Mouse (Mus musculus): ENCODE results near the gene Gtsf1. TPM values are rescaled to one million over a fixed set of nuclear protein-coding genes. Genes with fewer than 3 reads are reported as not detected.

Gtsf1 gene
- total RNA-seq, 1 experiment = 4.9 TPM

- Histone ChIP-seq H3K9me3 (ENCODE audit: control insufficient read depth, insufficient read depth, low read depth, low read length) (no peaks in the 10 kb centered on the region), H3K36me3 (ENCODE audit: control insufficient read depth, insufficient read depth, low read length, poor library complexity, severe bottlenecking) (no peaks in the 10 kb centered on the region), H3K4me3 (ENCODE audit: insufficient read depth in 1 of 2, low read depth in 1 of 2, low read length in 2 of 2, poor library complexity in 1 of 2, severe bottlenecking in 1 of 2) (no peak overlapping the region), H3K27ac (ENCODE audit: insufficient read depth, low read depth, low read length, poor library complexity, severe bottlenecking) (no peak overlapping the region), H3K4me1 (ENCODE audit: control insufficient read depth in 2 of 2, insufficient read depth in 2 of 2, low read length in 2 of 2, poor library complexity in 1 of 2) (no peaks in the 10 kb centered on the region), H3K9ac (ENCODE audit: insufficient read depth, low read depth, low read length, poor library complexity, severe bottlenecking) (no peak overlapping the region)
- no peak for TF ChIP-seq ZC3H11A (IDR thresholded peaks at IDR 0.05; ENCODE audit: borderline replicate concordance, low read depth, low read length)
- no peak for TF ChIP-seq CHD2 (IDR thresholded peaks at IDR 0.05; ENCODE audit: low read depth, low read length)
- no peak for TF ChIP-seq HCFC1 (IDR thresholded peaks at IDR 0.05; ENCODE audit: borderline replicate concordance, insufficient read depth, low read length)
- TF ChIP-seq MAFK (IDR thresholded peaks at IDR 0.05; ENCODE audit: insufficient read depth, low read depth, low read length) = no peak
- no peak for TF ChIP-seq ZNF384 (IDR thresholded peaks at IDR 0.05; ENCODE audit: low read depth, low read length)
- in situ Hi-C loops (cut with MboI; ENCODE audit: low sequenced_read_pairs in 2 of 2, unreplicated experiment in 2 of 2) = no loop called here
- no peak for DNase-seq (ENCODE audit: low read depth, low spot score)
These were observed 36.7 kb downstream of the Gtsf1 start for GRCm38 (mm10) chr15:103393577-103393976.

- Histone ChIP-seq H3K27ac (ENCODE audit: insufficient read depth, low read depth, low read length, poor library complexity, severe bottlenecking) (no peak overlapping the region), H3K4me1 (ENCODE audit: control insufficient read depth in 2 of 2, insufficient read depth in 2 of 2, low read length in 2 of 2, poor library complexity in 1 of 2) (peaks cover 0 to under 1% of the 10 kb centered on the region in 2 experiments; a peak in 2 of 4 replicates), H3K4me3 (ENCODE audit: insufficient read depth in 1 of 2, low read depth in 1 of 2, low read length in 2 of 2, poor library complexity in 1 of 2, severe bottlenecking in 1 of 2) (no peak overlapping the region), H3K9ac (ENCODE audit: insufficient read depth, low read depth, low read length, poor library complexity, severe bottlenecking) (no peak overlapping the region), H3K9me3 (ENCODE audit: control insufficient read depth, insufficient read depth, low read depth, low read length) (no peaks in the 10 kb centered on the region), H3K36me3 (ENCODE audit: control insufficient read depth, insufficient read depth, low read length, poor library complexity, severe bottlenecking) (no peaks in the 10 kb centered on the region)
- in situ Hi-C loops (cut with MboI; ENCODE audit: low sequenced_read_pairs in 2 of 2, unreplicated experiment in 2 of 2) = no loop called here
- TF ChIP-seq ZNF384 (IDR thresholded peaks at IDR 0.05; ENCODE audit: low read depth, low read length) = peak; percentile 97
- TF ChIP-seq MAFK (IDR thresholded peaks at IDR 0.05; ENCODE audit: insufficient read depth, low read depth, low read length) = no peak
- DNase-seq (ENCODE audit: low read depth, low spot score) = no peak
These were observed 41.6 kb downstream of the Gtsf1 start for GRCm38 (mm10) chr15:103388556-103389145.

- no peak for TF ChIP-seq MAFK (IDR thresholded peaks at IDR 0.05; ENCODE audit: insufficient read depth, low read depth, low read length)
- TF ChIP-seq CHD2 (IDR thresholded peaks at IDR 0.05; ENCODE audit: low read depth, low read length) = no peak
- TF ChIP-seq HCFC1 (IDR thresholded peaks at IDR 0.05; ENCODE audit: borderline replicate concordance, insufficient read depth, low read length) = no peak
- TF ChIP-seq ZC3H11A (IDR thresholded peaks at IDR 0.05; ENCODE audit: borderline replicate concordance, low read depth, low read length) = no peak
- TF ChIP-seq ZNF384 (IDR thresholded peaks at IDR 0.05; ENCODE audit: low read depth, low read length) = no peak
- no peaks in the 10 kb centered on the region for H3K36me3 ChIP-seq (ENCODE audit: control insufficient read depth, insufficient read depth, low read length, poor library complexity, severe bottlenecking)
- no peaks in the 10 kb centered on the region for H3K9me3 ChIP-seq (ENCODE audit: control insufficient read depth, insufficient read depth, low read depth, low read length)
- H3K4me1 ChIP-seq (ENCODE audit: control insufficient read depth in 2 of 2, insufficient read depth in 2 of 2, low read length in 2 of 2, poor library complexity in 1 of 2) = peaks cover 0 to 10% of the 10 kb centered on the region in 2 experiments; a peak in 2 of 4 replicates
- H3K27ac ChIP-seq (ENCODE audit: insufficient read depth, low read depth, low read length, poor library complexity, severe bottlenecking) = no peak overlapping the region
- in situ Hi-C loops (cut with MboI; ENCODE audit: low sequenced_read_pairs in 2 of 2, unreplicated experiment in 2 of 2) = no loop called here
- H3K4me3 ChIP-seq (ENCODE audit: insufficient read depth in 1 of 2, low read depth in 1 of 2, low read length in 2 of 2, poor library complexity in 1 of 2, severe bottlenecking in 1 of 2) = no peak overlapping the region
- DNase-seq (ENCODE audit: low read depth, low spot score) = no peak
- H3K9ac ChIP-seq (ENCODE audit: insufficient read depth, low read depth, low read length, poor library complexity, severe bottlenecking) = no peak overlapping the region
These were observed 46.3 kb downstream of the Gtsf1 start for GRCm38 (mm10) chr15:103383771-103384488.

GRCm38 (mm10) chr15:103382795-103383406, 47.4 kb downstream of the Gtsf1 start:
- H3K9ac ChIP-seq (ENCODE audit: insufficient read depth, low read depth, low read length, poor library complexity, severe bottlenecking) = no peak overlapping the region
- no peak overlapping the region for H3K4me3 ChIP-seq (ENCODE audit: insufficient read depth in 1 of 2, low read depth in 1 of 2, low read length in 2 of 2, poor library complexity in 1 of 2, severe bottlenecking in 1 of 2)
- no peak for TF ChIP-seq ZC3H11A (IDR thresholded peaks at IDR 0.05; ENCODE audit: borderline replicate concordance, low read depth, low read length)
- no peak for TF ChIP-seq CHD2 (IDR thresholded peaks at IDR 0.05; ENCODE audit: low read depth, low read length)
- no peak for TF ChIP-seq ZNF384 (IDR thresholded peaks at IDR 0.05; ENCODE audit: low read depth, low read length)
- no peak for TF ChIP-seq HCFC1 (IDR thresholded peaks at IDR 0.05; ENCODE audit: borderline replicate concordance, insufficient read depth, low read length)
- no peak for TF ChIP-seq MAFK (IDR thresholded peaks at IDR 0.05; ENCODE audit: insufficient read depth, low read depth, low read length)
- no peak overlapping the region for H3K27ac ChIP-seq (ENCODE audit: insufficient read depth, low read depth, low read length, poor library complexity, severe bottlenecking)
- H3K9me3 ChIP-seq (ENCODE audit: control insufficient read depth, insufficient read depth, low read depth, low read length) = no peaks in the 10 kb centered on the region
- DNase-seq (ENCODE audit: low read depth, low spot score) = no peak
- in situ Hi-C loops (cut with MboI; ENCODE audit: low sequenced_read_pairs in 2 of 2, unreplicated experiment in 2 of 2) = no loop called here
- H3K36me3 ChIP-seq (ENCODE audit: control insufficient read depth, insufficient read depth, low read length, poor library complexity, severe bottlenecking) = no peaks in the 10 kb centered on the region
- H3K4me1 ChIP-seq (ENCODE audit: control insufficient read depth in 2 of 2, insufficient read depth in 2 of 2, low read length in 2 of 2, poor library complexity in 1 of 2) = peaks cover 0 to 12% of the 10 kb centered on the region in 2 experiments; a peak in 2 of 4 replicates

All from ES-E14 (cell line).